ENCODE assay signal across 17 mouse cellular contexts in the genomic region with DNA sequence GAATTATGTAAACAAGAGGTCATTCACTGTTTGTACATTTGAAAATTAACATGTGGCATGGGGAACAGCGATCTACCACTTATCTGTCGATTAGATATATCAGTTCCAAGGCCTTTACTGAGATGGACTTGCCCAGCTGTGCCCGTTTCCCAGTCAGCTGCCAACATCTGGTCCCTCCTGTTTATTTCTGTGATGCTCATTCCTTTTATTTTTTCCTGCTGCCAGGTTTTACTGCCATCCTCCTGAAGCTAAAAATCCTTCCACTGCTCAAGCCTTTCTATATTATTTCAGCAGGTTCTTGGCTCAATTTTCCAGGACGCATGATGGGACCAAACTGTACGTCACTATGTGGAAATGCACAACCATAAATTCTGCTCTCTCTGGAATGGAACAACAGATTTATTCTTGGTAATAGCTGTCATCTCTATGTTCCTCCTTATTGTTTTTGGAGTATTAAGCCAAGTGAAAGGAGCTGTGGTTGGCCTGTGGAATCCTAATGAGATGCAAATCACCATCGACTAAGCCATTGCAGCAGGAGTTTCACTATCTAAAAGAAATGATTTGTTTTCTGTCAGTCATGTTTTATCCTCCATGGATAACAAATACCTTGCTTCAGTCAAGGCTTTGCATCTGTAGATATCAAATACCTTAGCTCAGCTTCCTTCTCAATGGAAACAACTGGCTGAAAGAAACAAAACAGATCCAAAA.
A peak's percentile ranks its signal among the peaks of the same experiment; 100 is the strongest.
DNase-seq lines count a peak whose midpoint lies in the region; ATAC-seq and TF ChIP-seq lines count a peak whose summit lies in the region.
"Had no signal": no experiment of that assay in that cellular context is flagged by ENCODE, and none has a peak within 500 bp of the region (broad histone marks: within the 10 kb centered on the region; RNA-seq: fewer than 3 reads in every experiment).

No protein-coding gene starts in this region.

- 67% methylated on average over 6 of the region's 6 CpGs for WGBS in kidney, adult 2 months
- 47% methylated on average over 6 of the region's 6 CpGs for WGBS in hindbrain, embryonic 14.5 days
- WGBS in midbrain, embryonic 16.5 days, result 54% methylated on average over 6 of the region's 6 CpGs
- 78% methylated on average over 6 of the region's 6 CpGs for WGBS in liver, postnatal 0 days (ENCODE audit: insufficient replicate concordance)

- no peaks in the 10 kb centered on the region for H3K36me3 ChIP-seq in kidney, adult 2 months (ENCODE audit: control insufficient read depth, insufficient read depth, low read length)
- no peaks in the 10 kb centered on the region for H3K36me3 ChIP-seq in hindbrain, embryonic 14.5 days (replicated peaks; ENCODE audit: control insufficient read depth, insufficient read depth)
- no peaks in the 10 kb centered on the region for H3K36me3 ChIP-seq in midbrain, embryonic 16.5 days (ENCODE audit: control insufficient read depth, insufficient read depth, low read length)
- H3K36me3 ChIP-seq in liver, postnatal 0 days (replicated peaks; ENCODE audit: insufficient read depth, low read length), result no peaks in the 10 kb centered on the region
- H3K36me3 ChIP-seq: embryonic facial prominence, embryonic 10.5 days; heart, embryonic 12.5 days had no signal

- DNase-seq in kidney, adult 9 months, result peak; percentile 12
- DNase-seq in kidney, adult 2 months, result no peak
- peak; percentile 58 for DNase-seq in brain, embryonic 14.5 days (ENCODE audit: low read depth)
- peak; percentile 57 for DNase-seq in hindbrain, embryonic 14.5 days (ENCODE audit: low spot score)
- no peak for DNase-seq in liver, postnatal 0 days
- no peak for DNase-seq in frontal cortex, adult 2 months (ENCODE audit: extremely low spot score in 1 of 2, low spot score in 1 of 2)
- DNase-seq: cerebellum, adult 11 months; cerebellum, postnatal 25 days; heart, postnatal 36 days; kidney, postnatal 25 days; liver; lung, adult 18-20 months; right cerebral cortex, postnatal 14 days had no signal

- peak; percentile 48; the same call in 1 of the 2 replicates for ATAC-seq in hindbrain, embryonic 14.5 days (ENCODE audit: low FRiP score)
- ATAC-seq in midbrain, embryonic 16.5 days, result 0 out of 2 replicates have a peak, but pooled peaks have one; percentile 43
- ATAC-seq in liver, postnatal 0 days, result no peak
- ATAC-seq: intestine, embryonic 16.5 days had no signal

- H3K9ac ChIP-seq in hindbrain, embryonic 14.5 days, result no peak overlapping the region
- H3K9ac ChIP-seq in midbrain, embryonic 16.5 days (ENCODE audit: low read depth, low read length), result no peak overlapping the region
- H3K9ac ChIP-seq in liver, postnatal 0 days (replicated peaks), result no peak overlapping the region
- H3K9ac ChIP-seq: heart, embryonic 12.5 days had no signal

- H3K27me3 ChIP-seq in kidney, adult 2 months (replicated peaks; ENCODE audit: control insufficient read depth, insufficient read depth, low read length), result no peaks in the 10 kb centered on the region
- no peaks in the 10 kb centered on the region for H3K27me3 ChIP-seq in hindbrain, embryonic 14.5 days (ENCODE audit: control insufficient read depth, insufficient read depth, low read length)
- no peaks in the 10 kb centered on the region for H3K27me3 ChIP-seq in midbrain, embryonic 16.5 days (ENCODE audit: control insufficient read depth, insufficient read depth, low read depth, low read length)
- H3K27me3 ChIP-seq in liver, postnatal 0 days (ENCODE audit: insufficient read depth, low read length), result no peaks in the 10 kb centered on the region
- H3K27me3 ChIP-seq: heart, embryonic 12.5 days had no signal

- no peak overlapping the region for H3K27ac ChIP-seq in kidney, adult 2 months (ENCODE audit: insufficient read depth, low read depth, low read length)
- peak overlapping the region; percentile 77 for H3K27ac ChIP-seq in hindbrain, embryonic 14.5 days
- H3K27ac ChIP-seq in midbrain, embryonic 16.5 days (ENCODE audit: low read length), result peak overlapping the region; percentile 73
- H3K27ac ChIP-seq in liver, postnatal 0 days (ENCODE audit: low read depth), result no peak overlapping the region
- H3K27ac ChIP-seq: embryonic facial prominence, embryonic 10.5 days had no signal

- TF ChIP-seq POLR2A in kidney, adult 2 months (IDR thresholded peaks at IDR 0.05; ENCODE audit: low read depth, low read length), result no peak
- no peak for TF ChIP-seq POLR2A in brain, embryonic 14.5 days (IDR thresholded peaks at IDR 0.05; ENCODE audit: borderline replicate concordance, extremely low read depth, insufficient read depth, insufficient read length, poor library complexity, severe bottlenecking)

- TF ChIP-seq CTCF in kidney, adult 2 months (conservative IDR thresholded peaks at IDR 0.05; ENCODE audit: insufficient read depth, insufficient read length, low read depth, low read length), result no peak
- no peak for TF ChIP-seq CTCF in brain, embryonic 14.5 days (IDR thresholded peaks at IDR 0.05; ENCODE audit: borderline replicate concordance, extremely low read depth, insufficient read depth, insufficient read length)
- no peak for TF ChIP-seq CTCF in liver, postnatal 0 days (IDR thresholded peaks at IDR 0.05; ENCODE audit: low read depth)

- H3K4me3 ChIP-seq in kidney, adult 2 months (ENCODE audit: insufficient read depth, low read depth, low read length), result no peak overlapping the region
- H3K4me3 ChIP-seq in hindbrain, embryonic 14.5 days (replicated peaks; ENCODE audit: low read length), result no peak overlapping the region
- no peak overlapping the region for H3K4me3 ChIP-seq in midbrain, embryonic 16.5 days (ENCODE audit: low read depth, low read length)
- no peak overlapping the region for H3K4me3 ChIP-seq in liver, postnatal 0 days (ENCODE audit: low read depth, low read length)
- H3K4me3 ChIP-seq: embryonic facial prominence, embryonic 10.5 days; heart, embryonic 12.5 days had no signal

- H3K4me2 ChIP-seq in hindbrain, embryonic 14.5 days (replicated peaks), result no peak overlapping the region
- no peak overlapping the region for H3K4me2 ChIP-seq in midbrain, embryonic 16.5 days (ENCODE audit: low read length)
- no peak overlapping the region for H3K4me2 ChIP-seq in liver, postnatal 0 days (ENCODE audit: low read depth, low read length)
- H3K4me2 ChIP-seq: heart, embryonic 12.5 days had no signal

- TF ChIP-seq EP300 in liver, postnatal 0 days (IDR thresholded peaks at IDR 0.05; ENCODE audit: low read depth), result no peak

- peaks cover 4% of the 10 kb centered on the region; the same call in 1 of the 2 replicates for H3K4me1 ChIP-seq in kidney, adult 2 months (ENCODE audit: control insufficient read depth, insufficient read depth, low read length)
- H3K4me1 ChIP-seq in hindbrain, embryonic 14.5 days (replicated peaks; ENCODE audit: control insufficient read depth, insufficient read depth, low read length), result peaks cover 20% of the 10 kb centered on the region
- peaks cover 17% of the 10 kb centered on the region for H3K4me1 ChIP-seq in midbrain, embryonic 16.5 days (ENCODE audit: control insufficient read depth, insufficient read depth, low read length)
- H3K4me1 ChIP-seq in liver, postnatal 0 days (ENCODE audit: insufficient read depth), result no peaks in the 10 kb centered on the region

- no peaks in the 10 kb centered on the region for H3K9me3 ChIP-seq in hindbrain, embryonic 14.5 days (ENCODE audit: control insufficient read depth, low read length)
- H3K9me3 ChIP-seq in midbrain, embryonic 16.5 days (replicated peaks; ENCODE audit: control insufficient read depth, low read length, poor library complexity, severe bottlenecking), result no peaks in the 10 kb centered on the region
- H3K9me3 ChIP-seq in liver, postnatal 0 days (ENCODE audit: low read length), result no peaks in the 10 kb centered on the region
- H3K9me3 ChIP-seq: embryonic facial prominence, embryonic 10.5 days; heart, embryonic 12.5 days had no signal

Comparison
In these comparisons a context has a peak if more than half of its experiments do, and no peak if none do; other contexts are left out.
1. DNase-seq: peak in kidney, adult 9 months (single experiment), brain, embryonic 14.5 days (single experiment) and hindbrain, embryonic 14.5 days (single experiment); none in kidney, adult 2 months (single experiment), liver, postnatal 0 days (single experiment) and frontal cortex, adult 2 months (0 of 2).
2. H3K27ac ChIP-seq: peak in hindbrain, embryonic 14.5 days (single experiment) and midbrain, embryonic 16.5 days (single experiment); none in kidney, adult 2 months (single experiment) and liver, postnatal 0 days (single experiment).